Comparison of ENCODE assay signal across 22 mouse cellular contexts in genomic region chr16:30158184-30158583, GRCm38 (mm10).
"Had no signal": no experiment of that assay in that cellular context is flagged by ENCODE, and none has a peak within 500 bp of the region (broad histone marks: within the 10 kb centered on the region; RNA-seq: fewer than 3 reads in every experiment).

No protein-coding gene starts in this region.

- H3K4me2 ChIP-seq: limb, embryonic 12.5 days; limb, embryonic 15.5 days; liver, embryonic 11.5 days; lung, embryonic 14.5 days; midbrain, embryonic 12.5 days; midbrain, embryonic 15.5 days; neural tube, embryonic 12.5 days; neural tube, embryonic 15.5 days; stomach, embryonic 15.5 days had no signal

- H3K4me3 ChIP-seq: layer of hippocampus, adult 2 months; left cerebral cortex, adult 2 months; limb, embryonic 12.5 days; limb, embryonic 15.5 days; midbrain, embryonic 12.5 days; midbrain, embryonic 15.5 days; neural tube, embryonic 12.5 days; neural tube, embryonic 15.5 days; stomach, embryonic 15.5 days had no signal

- H3K9me3 ChIP-seq: limb, embryonic 15.5 days; midbrain, embryonic 12.5 days; midbrain, embryonic 15.5 days; neural tube, embryonic 12.5 days; neural tube, embryonic 15.5 days; stomach, embryonic 15.5 days had no signal

- H3K36me3 ChIP-seq: limb, embryonic 12.5 days; limb, embryonic 15.5 days; midbrain, embryonic 12.5 days; midbrain, embryonic 15.5 days; neural tube, embryonic 12.5 days; neural tube, embryonic 15.5 days; stomach, embryonic 15.5 days had no signal

- DNase-seq: layer of hippocampus, adult 9-11 months; liver, postnatal 0 days; lung, embryonic 14.5 days; retina, postnatal 1 day; right cerebral cortex, postnatal 25 days; spleen, adult 18-20 months; thymus, postnatal 36 days had no signal

- ATAC-seq: intestine, embryonic 16.5 days; liver, postnatal 0 days; lung, postnatal 0 days; midbrain, embryonic 15.5 days had no signal

- H3K27ac ChIP-seq: kidney, postnatal 0 days; layer of hippocampus, adult 2 months; left cerebral cortex, adult 2 months; limb, embryonic 12.5 days; limb, embryonic 15.5 days; liver, embryonic 14.5 days; macrophage; midbrain, embryonic 12.5 days; midbrain, embryonic 15.5 days; neural tube, embryonic 12.5 days; neural tube, embryonic 15.5 days; stomach, embryonic 15.5 days had no signal

- H3K9ac ChIP-seq: limb, embryonic 12.5 days; limb, embryonic 15.5 days; liver, embryonic 14.5 days; liver, postnatal 0 days; lung, embryonic 14.5 days; midbrain, embryonic 12.5 days; midbrain, embryonic 15.5 days; neural tube, embryonic 12.5 days; neural tube, embryonic 15.5 days; stomach, embryonic 15.5 days had no signal

- H3K27me3 ChIP-seq: limb, embryonic 12.5 days; limb, embryonic 15.5 days; neural tube, embryonic 12.5 days; neural tube, embryonic 15.5 days; stomach, embryonic 15.5 days had no signal
